Mouse (Mus musculus) ES-Bruce4 (cell line): ENCODE measurements around the gene Znrd1as.

Experiments used
- CTCF ChIP-seq: IDR thresholded peaks from one replicate; pipeline ENCODE4 v1.8.1; 2011; ENCODE audit warnings: low read depth, low read length
- EP300 ChIP-seq: IDR thresholded peaks from 2 replicates; pipeline ENCODE4 v1.6.1; 2011; ENCODE audit warnings: low read depth, low read length; ENCODE audit not compliant: insufficient read depth
- POLR2A ChIP-seq: IDR thresholded peaks from one replicate; pipeline ENCODE4 v1.8.1; 2011; ENCODE audit warnings: low read length; ENCODE audit not compliant: insufficient read depth

DNA sequence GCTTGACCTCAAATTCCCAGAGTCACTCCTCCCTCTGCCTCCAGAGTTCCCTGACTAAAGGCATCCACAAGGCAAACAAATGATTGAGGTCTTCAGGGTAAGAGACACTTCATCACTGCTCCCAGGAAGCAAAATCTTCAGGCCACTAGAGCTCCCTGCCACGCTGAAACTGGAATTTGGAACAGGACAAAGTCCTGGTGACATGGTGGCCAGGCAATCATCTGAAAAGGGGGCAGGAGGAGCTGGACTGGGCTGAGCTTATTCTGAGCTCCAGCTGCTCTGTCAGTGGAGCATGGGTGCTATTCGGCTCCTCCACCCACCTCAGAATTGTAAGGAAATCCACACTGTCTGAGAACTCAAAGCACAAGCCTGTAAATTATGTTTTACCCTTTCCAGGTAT lies 46.4 kb upstream of the Znrd1as start:
- TF ChIP-seq EP300: no peak
- no peak for TF ChIP-seq CTCF
- TF ChIP-seq POLR2A: no peak
